Mouse (Mus musculus): ENCODE data around the gene Bloc1s2. TPM values are rescaled to one million over a fixed set of nuclear protein-coding genes. Genes with fewer than 3 reads are reported as not detected.

Bloc1s2 gene
- polyA plus RNA-seq, 1 experiment from 2014 or later = 53.0 TPM

DNA sequence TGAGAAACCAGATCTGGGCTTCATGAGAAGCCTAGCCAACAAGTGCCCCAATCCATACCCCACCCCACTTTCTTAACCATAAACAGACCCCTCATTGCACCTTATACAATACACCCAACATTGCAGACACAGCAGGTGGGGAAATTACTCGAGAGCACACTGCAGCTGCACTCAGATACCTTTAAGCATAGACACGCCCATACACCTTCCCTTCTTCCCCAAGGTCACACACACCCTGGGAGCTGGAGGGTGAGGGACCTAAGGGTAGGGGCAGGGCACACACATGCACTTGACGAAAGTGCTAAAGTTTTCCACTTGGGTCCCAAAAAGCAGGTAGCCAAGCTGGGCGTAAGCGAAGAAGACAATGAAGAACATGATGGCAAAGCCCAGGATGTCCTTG, 7.5 kb upstream of the Bloc1s2 start:
- Histone ChIP-seq H3K27me3 (peaks cover 44% of the 10 kb centered on the region), H3K4me3 (no peak overlapping the region), H3K36me3 (no peaks in the 10 kb centered on the region), H3K9ac (no peak overlapping the region), H3K4me1 (replicated peaks) (no peaks in the 10 kb centered on the region), H3K9me3 (replicated peaks) (no peaks in the 10 kb centered on the region), H3K27ac (no peak overlapping the region), H3K4me2 (no peak overlapping the region)
- WGBS = 71% methylated on average over 5 of the region's 5 CpGs
- ATAC-seq (replicated peaks; ENCODE audit: insufficient number of reproducible peaks, insufficient read depth, low FRiP score, low read depth) = no peak

DNA sequence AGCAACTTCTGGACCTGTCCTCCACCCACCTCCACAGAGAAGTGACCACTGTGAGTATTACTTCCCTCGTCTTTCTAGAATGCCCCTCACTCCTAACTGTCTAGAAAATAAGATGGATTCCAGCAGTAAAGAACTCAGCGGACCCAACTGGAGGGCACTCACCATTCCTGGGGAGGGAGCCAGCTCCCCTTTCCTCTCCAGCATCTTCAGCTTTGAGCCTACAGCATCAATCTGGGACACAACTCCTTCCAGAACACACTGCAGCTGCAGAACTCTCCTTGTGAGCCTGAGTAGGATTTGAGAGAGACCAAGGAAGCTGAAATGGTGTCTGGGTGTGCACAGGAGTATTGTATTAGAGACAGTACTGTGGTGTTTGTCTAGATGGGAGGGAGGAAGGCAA, 2.7 kb upstream of the Bloc1s2 start:
- no peak for ATAC-seq (replicated peaks; ENCODE audit: insufficient number of reproducible peaks, insufficient read depth, low FRiP score, low read depth)
- Histone ChIP-seq H3K9me3 (replicated peaks) (no peaks in the 10 kb centered on the region), H3K4me3 (no peak overlapping the region), H3K36me3 (no peaks in the 10 kb centered on the region), H3K9ac (no peak overlapping the region), H3K4me2 (no peak overlapping the region), H3K4me1 (replicated peaks) (peaks cover 6% of the 10 kb centered on the region), H3K27me3 (peaks cover 28% of the 10 kb centered on the region), H3K27ac (no peak overlapping the region)
- 69% methylated on average over 2 of the region's 2 CpGs for WGBS

DNA sequence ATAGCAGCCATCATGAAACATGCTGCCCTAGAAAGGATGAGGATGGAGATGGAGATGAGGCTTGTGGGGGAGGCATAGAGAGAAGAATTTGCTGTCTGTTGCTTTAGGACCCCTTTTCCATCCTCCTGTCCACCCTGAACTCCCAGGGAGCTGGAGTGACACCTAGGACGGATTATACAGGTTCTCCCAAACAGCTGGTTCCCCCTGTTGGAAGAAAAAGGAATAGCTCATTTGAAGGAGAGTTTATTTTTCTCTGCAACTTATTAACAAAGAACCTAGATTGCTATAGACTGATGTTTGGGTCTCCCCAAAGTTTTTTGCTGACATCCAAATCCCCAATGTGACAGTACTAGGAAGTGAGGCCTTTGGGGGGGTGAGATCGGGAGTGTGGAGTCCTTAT, 2.1 kb upstream of the Bloc1s2 start:
- H3K4me1 ChIP-seq (replicated peaks) = peaks cover 6% of the 10 kb centered on the region
- peaks cover 21% of the 10 kb centered on the region for H3K27me3 ChIP-seq
- H3K36me3 ChIP-seq = no peaks in the 10 kb centered on the region
- WGBS = 34% methylated on average over 2 of the region's 2 CpGs
- no peak overlapping the region for H3K27ac ChIP-seq
- H3K4me3 ChIP-seq = no peak overlapping the region
- no peak overlapping the region for H3K4me2 ChIP-seq
- H3K9ac ChIP-seq = no peak overlapping the region
- no peak for ATAC-seq (replicated peaks; ENCODE audit: insufficient number of reproducible peaks, insufficient read depth, low FRiP score, low read depth)
- no peaks in the 10 kb centered on the region for H3K9me3 ChIP-seq (replicated peaks)

DNA sequence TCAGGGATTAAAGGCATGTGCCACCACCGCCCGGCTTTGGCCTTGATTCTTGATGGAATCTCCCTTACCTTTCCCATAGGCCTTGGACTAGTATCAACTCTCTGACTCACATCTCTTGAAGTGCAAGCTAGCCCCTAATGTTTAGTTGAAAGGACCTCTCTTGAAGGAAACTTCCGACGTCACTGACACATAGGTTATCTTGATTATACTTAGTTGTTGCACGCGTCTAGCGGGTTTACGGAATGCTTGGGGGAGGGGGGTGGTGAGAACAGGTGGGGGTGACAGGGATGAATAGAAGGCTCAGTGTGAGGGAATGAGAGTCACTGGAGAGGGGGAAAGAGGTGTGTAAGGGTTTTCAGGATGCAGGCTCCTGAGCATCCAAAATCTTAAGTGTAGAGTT, 705 bp upstream of the Bloc1s2 start:
- no peak overlapping the region for H3K4me3 ChIP-seq
- H3K27ac ChIP-seq = no peak overlapping the region
- H3K36me3 ChIP-seq = peaks cover 10% of the 10 kb centered on the region
- H3K4me1 ChIP-seq (replicated peaks) = peaks cover 6% of the 10 kb centered on the region
- no peak for ATAC-seq (replicated peaks; ENCODE audit: insufficient number of reproducible peaks, insufficient read depth, low FRiP score, low read depth)
- no peaks in the 10 kb centered on the region for H3K9me3 ChIP-seq (replicated peaks)
- WGBS = 93% methylated on average over 8 of the region's 8 CpGs
- H3K27me3 ChIP-seq = peaks cover 16% of the 10 kb centered on the region
- no peak overlapping the region for H3K9ac ChIP-seq
- H3K4me2 ChIP-seq = no peak overlapping the region

DNA sequence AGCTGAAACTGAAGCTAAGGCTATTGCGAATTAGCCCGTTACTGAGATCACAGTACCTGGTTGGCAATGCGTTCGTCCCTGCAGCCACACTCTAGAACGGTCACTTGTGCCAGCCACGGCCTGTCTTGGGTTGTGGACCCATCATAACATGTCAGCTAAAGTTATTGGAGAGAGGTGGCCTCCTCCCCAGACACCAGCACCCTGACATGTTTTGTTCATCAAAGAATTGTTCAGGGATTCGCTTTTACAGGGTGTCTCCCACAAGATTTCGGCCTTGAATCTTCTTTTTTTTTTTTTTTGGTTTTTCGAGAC, 278 bp upstream of the Bloc1s2 start:
- H3K27me3 ChIP-seq = peaks cover 13% of the 10 kb centered on the region
- H3K9me3 ChIP-seq (replicated peaks) = no peaks in the 10 kb centered on the region
- no peak for ATAC-seq (replicated peaks; ENCODE audit: insufficient number of reproducible peaks, insufficient read depth, low FRiP score, low read depth)
- 65% methylated on average over 9 of the region's 9 CpGs for WGBS
- peaks cover 6% of the 10 kb centered on the region for H3K4me1 ChIP-seq (replicated peaks)
- peak overlapping the region; percentile 70 for H3K9ac ChIP-seq
- H3K36me3 ChIP-seq = peaks cover 14% of the 10 kb centered on the region
- no peak overlapping the region for H3K27ac ChIP-seq
- peak overlapping the region; percentile 88 for H3K4me2 ChIP-seq
- peak overlapping the region; percentile 83 for H3K4me3 ChIP-seq

DNA sequence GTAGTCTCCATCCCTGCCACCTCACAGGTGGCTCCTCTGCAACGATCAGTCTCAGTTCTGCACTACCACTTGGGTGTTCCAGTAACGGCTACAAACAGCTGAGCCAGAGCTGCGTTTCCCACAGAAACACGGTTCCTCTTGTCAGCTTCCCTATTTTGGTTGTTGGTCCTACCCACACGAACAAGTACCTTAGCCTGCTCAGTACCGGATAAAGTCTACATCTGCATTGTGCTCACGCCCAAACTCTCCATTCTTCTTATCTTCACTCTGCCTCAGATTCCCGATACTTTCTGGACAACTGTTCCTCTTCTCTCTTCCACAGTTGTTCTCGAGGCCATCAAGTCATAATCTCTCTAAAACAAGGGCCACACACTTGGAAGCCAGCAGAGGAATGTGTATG, 1.9 kb downstream of the Bloc1s2 start:
- no peaks in the 10 kb centered on the region for H3K9me3 ChIP-seq (replicated peaks)
- H3K4me2 ChIP-seq = peak overlapping the region; percentile 6; the same call in 1 of the 2 replicates
- WGBS = 86% methylated on average over 9 of the region's 9 CpGs
- no peak for ATAC-seq (replicated peaks; ENCODE audit: insufficient number of reproducible peaks, insufficient read depth, low FRiP score, low read depth)
- H3K27ac ChIP-seq = no peak overlapping the region
- H3K4me3 ChIP-seq = no peak overlapping the region
- H3K9ac ChIP-seq = no peak overlapping the region
- H3K36me3 ChIP-seq = peaks cover 30% of the 10 kb centered on the region
- H3K4me1 ChIP-seq (replicated peaks) = peaks cover 6% of the 10 kb centered on the region
- H3K27me3 ChIP-seq = peaks cover 4% of the 10 kb centered on the region; the same call in 1 of the 2 replicates

DNA sequence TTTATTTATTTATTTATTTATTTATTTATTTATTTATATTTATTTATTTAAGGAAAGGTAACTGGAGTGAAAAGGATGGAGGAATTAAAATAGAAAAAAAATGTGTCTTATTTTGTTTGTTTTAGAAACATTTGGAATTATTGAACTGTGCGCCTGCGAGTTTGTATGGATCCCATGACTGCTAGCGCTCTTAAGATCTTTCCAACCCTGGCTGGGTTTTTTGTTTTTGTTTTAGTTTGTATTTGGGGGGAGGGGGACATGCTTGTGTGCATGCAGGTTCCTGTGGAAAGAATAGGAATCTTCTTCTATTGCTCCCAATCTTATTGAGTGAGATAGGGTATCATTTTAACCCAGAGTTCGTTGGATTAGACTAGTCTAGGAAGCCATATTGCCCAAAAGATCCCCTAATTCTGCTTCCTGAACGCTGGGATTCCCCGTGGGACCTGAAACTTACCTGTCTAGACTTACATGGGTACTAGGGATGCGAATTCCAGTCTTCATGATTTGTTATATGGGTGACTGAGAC, 10.2 kb downstream of the Bloc1s2 start:
- H3K36me3 ChIP-seq = peaks cover 22% of the 10 kb centered on the region
- no peaks in the 10 kb centered on the region for H3K27me3 ChIP-seq
- 26% methylated on average over 7 of the region's 7 CpGs for WGBS
- H3K27ac ChIP-seq = peak overlapping the region; percentile 98; the same call in 1 of the 2 replicates
- H3K4me2 ChIP-seq = peak overlapping the region; percentile 62
- no peaks in the 10 kb centered on the region for H3K9me3 ChIP-seq (replicated peaks)
- H3K4me1 ChIP-seq (replicated peaks) = peaks cover 11% of the 10 kb centered on the region
- H3K9ac ChIP-seq = no peak overlapping the region
- peak overlapping the region; percentile 83 for H3K4me3 ChIP-seq
- ATAC-seq (replicated peaks; ENCODE audit: insufficient number of reproducible peaks, insufficient read depth, low FRiP score, low read depth) = no peak

DNA sequence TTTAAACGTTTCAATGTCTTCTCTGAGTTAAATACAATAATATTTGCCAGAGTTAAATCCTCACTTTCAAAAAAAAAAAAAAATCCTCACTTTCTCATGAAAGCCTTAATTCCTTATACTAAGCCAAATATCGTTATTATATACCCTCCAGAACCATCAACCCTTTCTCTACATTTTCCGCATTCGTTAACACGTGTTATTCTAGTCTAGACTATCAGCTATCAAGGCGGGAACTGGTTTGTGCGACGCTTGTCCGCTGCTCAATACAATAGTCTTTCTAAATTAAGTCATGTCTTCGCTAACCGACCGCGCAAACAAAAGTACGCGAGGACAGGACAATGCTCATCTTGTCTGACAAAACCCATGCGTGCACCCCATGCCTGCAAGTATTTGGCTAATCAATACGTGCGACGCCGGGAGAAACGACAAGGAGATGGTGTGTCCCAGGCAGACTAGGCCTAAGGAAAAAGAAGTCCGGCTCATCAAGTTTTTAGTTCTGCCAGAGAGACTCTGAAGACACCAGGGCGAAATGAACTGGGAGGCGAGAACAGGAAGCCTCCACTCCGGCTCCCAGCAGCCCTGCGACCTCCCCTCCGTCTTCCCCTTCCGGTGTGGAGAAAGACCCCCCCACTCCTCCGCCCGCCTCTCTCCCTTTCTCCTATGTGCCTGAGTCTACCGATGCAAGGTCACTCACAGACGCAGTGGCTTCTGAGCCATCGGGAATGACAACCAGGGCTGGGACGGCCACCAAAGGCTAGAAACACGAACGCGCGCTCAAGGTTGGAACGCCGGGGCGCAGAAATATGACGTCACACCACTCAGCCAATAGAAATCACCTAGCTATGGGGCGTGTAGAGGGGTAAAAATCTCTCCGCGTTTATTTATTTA, 10.9 kb downstream of the Bloc1s2 start, which contains the start of gene Cwf19l1:
Gene Cwf19l1, minus strand, starts transcription at position 805 of the 888 bp plus-strand sequence.
- peaks cover 11% of the 10 kb centered on the region for H3K4me1 ChIP-seq (replicated peaks)
- H3K4me3 ChIP-seq = peak within 1 kb of the TSS; percentile 83
- H3K36me3 ChIP-seq = peaks cover 25% of the 10 kb centered on the region
- peak within 1 kb of the TSS; percentile 98 for H3K27ac ChIP-seq
- peak within 1 kb of the TSS; percentile 83 for H3K9ac ChIP-seq
- ATAC-seq (replicated peaks; ENCODE audit: insufficient number of reproducible peaks, insufficient read depth, low FRiP score, low read depth) = peak; percentile 89
- no peaks in the 10 kb centered on the region for H3K27me3 ChIP-seq
- H3K9me3 ChIP-seq (replicated peaks) = no peaks in the 10 kb centered on the region
- under 1% methylated on average over 45 of the region's 45 CpGs for WGBS
- peak within 1 kb of the TSS; percentile 62 for H3K4me2 ChIP-seq

DNA sequence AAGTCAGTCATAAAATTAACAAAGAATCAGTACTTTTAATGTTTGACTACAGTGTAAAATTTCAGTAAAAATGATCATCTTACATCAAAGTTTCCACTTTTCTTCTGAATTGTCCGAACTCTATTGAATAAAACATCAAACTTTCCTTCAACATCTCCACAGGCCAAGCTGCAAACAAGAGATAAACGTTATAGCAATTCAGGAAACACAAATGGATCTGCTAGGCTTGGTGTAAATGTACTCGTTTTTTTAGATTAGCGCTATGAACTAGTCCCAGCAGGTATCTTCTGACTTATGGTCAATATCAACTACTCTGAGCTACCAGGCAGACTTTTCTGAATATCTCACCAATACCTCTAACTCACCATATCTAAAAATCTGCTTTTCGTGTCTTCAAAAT, 13.3 kb downstream of the Bloc1s2 start:
- Histone ChIP-seq H3K27me3 (no peaks in the 10 kb centered on the region), H3K36me3 (peaks cover 26% of the 10 kb centered on the region), H3K4me1 (replicated peaks) (peaks cover 11% of the 10 kb centered on the region), H3K9me3 (replicated peaks) (no peaks in the 10 kb centered on the region), H3K27ac (no peak overlapping the region), H3K4me2 (no peak overlapping the region), H3K4me3 (no peak overlapping the region), H3K9ac (no peak overlapping the region)
- 87% methylated on average over 5 of the region's 5 CpGs for WGBS
- no peak for ATAC-seq (replicated peaks; ENCODE audit: insufficient number of reproducible peaks, insufficient read depth, low FRiP score, low read depth)

DNA sequence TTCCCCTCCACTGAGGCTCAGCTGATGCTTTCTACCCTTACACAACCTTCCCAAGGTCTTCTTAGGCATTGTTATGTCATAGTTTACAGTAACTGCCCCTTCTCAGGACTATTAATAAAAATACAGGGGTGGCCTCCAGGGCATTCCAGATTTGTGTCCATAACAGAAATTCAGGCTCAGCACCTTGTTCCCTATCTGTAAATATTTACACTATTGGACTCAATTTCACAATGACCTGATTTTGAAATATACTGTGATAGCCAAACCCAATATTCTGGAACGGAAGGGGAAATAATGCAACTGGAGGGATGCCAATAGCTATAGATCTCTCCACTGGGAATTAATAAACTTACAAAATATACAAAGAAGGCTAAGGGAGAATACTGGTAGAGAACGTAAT, 17.7 kb downstream of the Bloc1s2 start:
- no peak for ATAC-seq (replicated peaks; ENCODE audit: insufficient number of reproducible peaks, insufficient read depth, low FRiP score, low read depth)
- H3K27ac ChIP-seq = no peak overlapping the region
- H3K9me3 ChIP-seq (replicated peaks) = no peaks in the 10 kb centered on the region
- peaks cover 64% of the 10 kb centered on the region for H3K36me3 ChIP-seq
- H3K4me3 ChIP-seq = no peak overlapping the region
- 87% methylated on average over 2 of the region's 2 CpGs for WGBS
- H3K4me2 ChIP-seq = no peak overlapping the region
- no peaks in the 10 kb centered on the region for H3K4me1 ChIP-seq (replicated peaks)
- no peak overlapping the region for H3K9ac ChIP-seq
- no peaks in the 10 kb centered on the region for H3K27me3 ChIP-seq

DNA sequence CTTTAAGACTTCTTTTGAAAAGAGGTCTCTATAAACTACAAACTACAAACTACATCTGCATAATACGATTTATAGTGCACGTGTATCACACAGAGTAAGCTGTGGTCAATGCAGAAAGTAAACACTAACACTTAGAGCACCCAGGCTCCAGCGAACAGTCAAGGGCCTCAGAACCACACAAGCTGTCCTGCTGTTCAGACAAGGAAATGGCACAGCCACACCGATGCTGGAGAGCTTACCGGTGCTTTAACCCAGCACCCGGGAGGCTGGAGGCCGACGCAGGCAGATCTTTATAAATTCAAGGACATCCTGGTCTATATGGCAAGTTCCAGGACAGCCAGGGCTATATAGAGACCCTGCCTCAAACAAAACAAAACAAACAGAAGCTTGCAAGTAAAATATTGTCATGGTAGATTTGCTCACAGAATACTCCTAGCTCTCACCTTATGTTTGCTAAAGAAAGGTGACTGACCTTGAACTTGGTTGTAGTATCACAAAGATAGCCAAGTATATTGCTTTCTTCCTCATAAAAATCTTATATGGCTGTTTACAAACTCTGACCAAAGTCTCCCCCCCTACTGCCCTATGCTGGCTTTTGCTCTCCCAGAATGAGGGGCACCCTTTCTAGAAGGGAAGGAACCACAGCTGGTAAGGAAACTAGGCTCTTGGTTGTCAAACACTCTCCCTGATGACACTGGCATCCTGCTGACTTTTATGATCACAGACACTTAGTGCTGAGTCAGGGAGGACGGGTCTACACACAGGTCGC, 18.3 kb downstream of the Bloc1s2 start:
- Histone ChIP-seq H3K4me1 (replicated peaks) (no peaks in the 10 kb centered on the region), H3K27me3 (no peaks in the 10 kb centered on the region), H3K9ac (no peak overlapping the region), H3K36me3 (peaks cover 70% of the 10 kb centered on the region), H3K27ac (no peak overlapping the region), H3K4me3 (no peak overlapping the region), H3K9me3 (replicated peaks) (no peaks in the 10 kb centered on the region), H3K4me2 (no peak overlapping the region)
- no peak for ATAC-seq (replicated peaks; ENCODE audit: insufficient number of reproducible peaks, insufficient read depth, low FRiP score, low read depth)
- WGBS = 93% methylated on average over 10 of the region's 10 CpGs

Measured in heart, embryonic 15.5 days (tissue).